ENCODE assay signal across 26 mouse cellular contexts in the genomic region with DNA sequence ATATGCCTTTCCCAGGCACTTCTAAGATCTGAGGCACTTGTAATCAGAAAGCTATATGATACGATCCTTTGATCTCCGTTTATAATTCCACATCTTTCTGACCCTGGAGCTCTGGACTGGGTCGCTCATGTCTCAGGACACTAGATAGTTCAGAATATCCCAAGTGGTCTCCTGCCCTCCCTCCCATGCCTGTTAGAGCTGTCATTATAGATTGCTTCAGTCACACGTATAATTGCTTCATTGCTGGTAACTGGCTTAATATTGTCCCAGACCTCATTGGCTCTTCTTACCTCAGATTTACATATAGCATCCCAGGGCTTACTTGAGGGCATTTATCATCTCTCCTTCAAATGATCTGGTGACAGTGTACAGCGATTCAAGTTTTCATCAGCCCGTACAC.
A peak's percentile ranks its signal among the peaks of the same experiment; 100 is the strongest.
DNase-seq lines count a peak whose midpoint lies in the region; ATAC-seq and TF ChIP-seq lines count a peak whose summit lies in the region.
"Had no signal": no experiment of that assay in that cellular context is flagged by ENCODE, and none has a peak within 500 bp of the region (broad histone marks: within the 10 kb centered on the region; RNA-seq: fewer than 3 reads in every experiment).

No protein-coding gene starts in this region.

- intact Hi-C loops in heart, postnatal 36 days (cut with DNase I): no loop called here

- peaks cover 8% of the 10 kb centered on the region for H3K36me3 ChIP-seq in heart, embryonic 12.5 days
- no peaks in the 10 kb centered on the region for H3K36me3 ChIP-seq in heart, postnatal 0 days (replicated peaks; ENCODE audit: control insufficient read depth, insufficient read depth, low read length)
- no peaks in the 10 kb centered on the region for H3K36me3 ChIP-seq in midbrain, embryonic 14.5 days (ENCODE audit: control insufficient read depth, insufficient read depth, low read length)
- 0 out of 2 replicates have a peak, but pooled peaks cover 6% of the 10 kb centered on the region for H3K36me3 ChIP-seq in midbrain, postnatal 0 days (ENCODE audit: insufficient read depth, low read length)
- H3K36me3 ChIP-seq: embryonic facial prominence, embryonic 12.5 days; intestine, embryonic 15.5 days; lung, embryonic 15.5 days; midbrain, embryonic 12.5 days; stomach, embryonic 15.5 days had no signal

- H3K4me1 ChIP-seq in heart, embryonic 12.5 days (replicated peaks): peaks cover 18% of the 10 kb centered on the region
- H3K4me1 ChIP-seq in heart, postnatal 0 days (ENCODE audit: control insufficient read depth, insufficient read depth): 0 out of 2 replicates have a peak, but pooled peaks cover 6% of the 10 kb centered on the region
- 0 out of 2 replicates have a peak, but pooled peaks cover 5% of the 10 kb centered on the region for H3K4me1 ChIP-seq in midbrain, embryonic 14.5 days (ENCODE audit: control insufficient read depth, insufficient read depth, low read length)
- H3K4me1 ChIP-seq in midbrain, postnatal 0 days (ENCODE audit: insufficient read depth, low read length): no peaks in the 10 kb centered on the region
- H3K4me1 ChIP-seq: intestine, embryonic 15.5 days; lung, embryonic 15.5 days; stomach, embryonic 15.5 days had no signal

- H3K9ac ChIP-seq in heart, embryonic 12.5 days: no peak overlapping the region
- 0 out of 2 replicates have a peak overlapping the region, but pooled peaks have one; percentile 12 for H3K9ac ChIP-seq in heart, postnatal 0 days (replicated peaks; ENCODE audit: low read depth, low read length)
- H3K9ac ChIP-seq in midbrain, embryonic 14.5 days (replicated peaks; ENCODE audit: low read length): no peak overlapping the region
- H3K9ac ChIP-seq in midbrain, postnatal 0 days (replicated peaks; ENCODE audit: low read length, poor library complexity, severe bottlenecking): no peak overlapping the region
- H3K9ac ChIP-seq: embryonic facial prominence, embryonic 12.5 days; intestine, embryonic 15.5 days; limb, embryonic 13.5 days; lung, embryonic 15.5 days; midbrain, embryonic 12.5 days; neural tube, embryonic 12.5 days; stomach, embryonic 15.5 days had no signal

- no peak overlapping the region for H3K4me3 ChIP-seq in heart, embryonic 12.5 days
- no peak overlapping the region for H3K4me3 ChIP-seq in heart, postnatal 0 days (ENCODE audit: low read depth, low read length)
- no peak overlapping the region for H3K4me3 ChIP-seq in midbrain, embryonic 14.5 days (replicated peaks; ENCODE audit: low read depth, low read length)
- no peak overlapping the region for H3K4me3 ChIP-seq in midbrain, postnatal 0 days (ENCODE audit: low read depth, low read length)
- H3K4me3 ChIP-seq: embryonic facial prominence, embryonic 12.5 days; intestine, embryonic 15.5 days; limb, embryonic 13.5 days; lung, embryonic 15.5 days; midbrain, embryonic 12.5 days; myocyte; neural tube, embryonic 12.5 days; stomach, embryonic 15.5 days had no signal

- no peak for DNase-seq in heart, adult 9 months (ENCODE audit: low spot score in 2 of 2)
- DNase-seq in heart, postnatal 0 days (ENCODE audit: low spot score): no peak
- DNase-seq in heart, postnatal 36 days: no peak
- DNase-seq in midbrain, embryonic 14.5 days: peak; percentile 32
- DNase-seq in midbrain, postnatal 0 days (ENCODE audit: low spot score): no peak
- DNase-seq in right cerebral cortex, adult 2 months (ENCODE audit: low spot score in 2 of 2): no peak
- DNase-seq: adrenal gland, postnatal 25 days; cerebellum, adult 11-12 months; cerebellum, adult 9-11 months; embryo, embryonic 11 days; gastrocnemius, postnatal 14 days; kidney, adult 2 months; kidney, postnatal 36 days; right cerebral cortex, postnatal 25 days had no signal

- no peak for TF ChIP-seq CTCF in heart, postnatal 0 days (IDR thresholded peaks at IDR 0.05; ENCODE audit: low read depth)
- no peak for TF ChIP-seq CTCF in midbrain, postnatal 0 days (IDR thresholded peaks at IDR 0.05)

- peak overlapping the region; percentile 29; the same call in 1 of the 2 replicates for H3K4me2 ChIP-seq in heart, embryonic 12.5 days
- H3K4me2 ChIP-seq in heart, postnatal 0 days (ENCODE audit: low read depth, low read length): no peak overlapping the region
- H3K4me2 ChIP-seq in midbrain, embryonic 14.5 days (ENCODE audit: low read length): no peak overlapping the region
- H3K4me2 ChIP-seq in midbrain, postnatal 0 days (ENCODE audit: low read depth, low read length, poor library complexity, severe bottlenecking): no peak overlapping the region
- H3K4me2 ChIP-seq: embryonic facial prominence, embryonic 12.5 days; intestine, embryonic 15.5 days; limb, embryonic 13.5 days; liver, embryonic 11.5 days; lung, embryonic 15.5 days; midbrain, embryonic 12.5 days; neural tube, embryonic 12.5 days; stomach, embryonic 15.5 days had no signal

- no peaks in the 10 kb centered on the region for H3K27me3 ChIP-seq in heart, embryonic 12.5 days (replicated peaks)
- H3K27me3 ChIP-seq in heart, postnatal 0 days (ENCODE audit: control insufficient read depth, insufficient read depth, low read length): no peaks in the 10 kb centered on the region
- H3K27me3 ChIP-seq in midbrain, embryonic 14.5 days (ENCODE audit: control insufficient read depth, insufficient read depth, low read length): no peaks in the 10 kb centered on the region
- no peaks in the 10 kb centered on the region for H3K27me3 ChIP-seq in midbrain, postnatal 0 days (ENCODE audit: insufficient read depth, low read length)
- H3K27me3 ChIP-seq: intestine, embryonic 15.5 days; lung, embryonic 15.5 days; midbrain, embryonic 12.5 days; neural tube, embryonic 12.5 days; stomach, embryonic 15.5 days had no signal

- WGBS in heart, embryonic 12.5 days: 51% methylated on average over 6 of the region's 6 CpGs
- 52% methylated on average over 6 of the region's 6 CpGs for WGBS in heart, postnatal 0 days
- WGBS in midbrain, embryonic 14.5 days: 63% methylated on average over 6 of the region's 6 CpGs
- 56% methylated on average over 6 of the region's 6 CpGs for WGBS in midbrain, postnatal 0 days

- H3K9me3 ChIP-seq in heart, embryonic 12.5 days (replicated peaks): no peaks in the 10 kb centered on the region
- H3K9me3 ChIP-seq in heart, postnatal 0 days (replicated peaks; ENCODE audit: control insufficient read depth, low read length): no peaks in the 10 kb centered on the region
- H3K9me3 ChIP-seq in midbrain, embryonic 14.5 days (ENCODE audit: control insufficient read depth, low read length): no peaks in the 10 kb centered on the region
- H3K9me3 ChIP-seq in midbrain, postnatal 0 days (ENCODE audit: low read length): no peaks in the 10 kb centered on the region
- H3K9me3 ChIP-seq: embryonic facial prominence, embryonic 12.5 days; intestine, embryonic 15.5 days; limb, embryonic 13.5 days; lung, embryonic 15.5 days; midbrain, embryonic 12.5 days; neural tube, embryonic 12.5 days; stomach, embryonic 15.5 days had no signal

- ATAC-seq in heart, embryonic 12.5 days (ENCODE audit: insufficient number of reproducible peaks, low FRiP score): no peak
- ATAC-seq in heart, postnatal 0 days (ENCODE audit: insufficient read depth, low read depth): no peak
- ATAC-seq in midbrain, embryonic 14.5 days (ENCODE audit: low FRiP score, low TSS enrichment): no peak
- ATAC-seq in midbrain, postnatal 0 days (ENCODE audit: low FRiP score): no peak
- ATAC-seq: forebrain, embryonic 14.5 days; hindbrain, postnatal 0 days; intestine, embryonic 15.5 days had no signal

- TF ChIP-seq EP300 in heart, postnatal 0 days (IDR thresholded peaks at IDR 0.05; ENCODE audit: low read depth): no peak

- peak overlapping the region; percentile 71 for H3K27ac ChIP-seq in heart, embryonic 12.5 days (ENCODE audit: poor library complexity, severe bottlenecking)
- H3K27ac ChIP-seq in heart, postnatal 0 days (ENCODE audit: low read depth): peak overlapping the region; percentile 36; the same call in 1 of the 2 replicates
- no peak overlapping the region for H3K27ac ChIP-seq in midbrain, embryonic 14.5 days (replicated peaks; ENCODE audit: low read depth, low read length)
- no peak overlapping the region for H3K27ac ChIP-seq in midbrain, postnatal 0 days (ENCODE audit: low read depth, low read length)
- H3K27ac ChIP-seq: embryonic facial prominence, embryonic 12.5 days; hindbrain, postnatal 0 days; intestine, embryonic 15.5 days; limb, embryonic 13.5 days; lung, embryonic 15.5 days; midbrain, embryonic 12.5 days; neural tube, embryonic 12.5 days; stomach, embryonic 15.5 days had no signal

Comparison
In these comparisons a context has a peak if more than half of its experiments do, and no peak if none do; other contexts are left out.
1. H3K27ac ChIP-seq: peak in heart, embryonic 12.5 days (single experiment) and heart, postnatal 0 days (single experiment); none in midbrain, embryonic 14.5 days (single experiment) and midbrain, postnatal 0 days (single experiment).